Mouse (Mus musculus) kidney, postnatal 0 days (tissue): ENCODE measurements around the gene Ptprm. TPM values are rescaled to one million over a fixed set of nuclear protein-coding genes. Genes with fewer than 3 reads are reported as not detected.

ENCODE experiments used
- ATAC-seq: fragments of 200-750 bp; cut with Nextera tagmentation; replicated peaks from 2 replicates; pipeline ENCODE4 v1.8.0; 2017; ENCODE audit warnings: low read depth, moderate number of reproducible peaks, moderate TSS enrichment, moderate library complexity; ENCODE audit not compliant: low FRiP score
- DNase-seq: peaks from one replicate; pipeline ENCODE4 v3.0.0-alpha.2; 2016; ENCODE audit warnings: low spot score
- H3K27ac ChIP-seq: fragments of 300-500 bp; sonication (generic); 2 replicates; pipeline ENCODE4 v1.5.1; 2014; ENCODE audit warnings: mild to moderate bottlenecking
- H3K27me3 ChIP-seq: fragments of 300-500 bp; sonication (generic); 2 replicates; pipeline ENCODE4 v1.6.1; 2014; ENCODE audit warnings: low read length, mixed read lengths; ENCODE audit not compliant: insufficient read depth
- H3K36me3 ChIP-seq: fragments of 300-500 bp; sonication (generic); 2 replicates; pipeline ENCODE4 v1.6.1; 2014; ENCODE audit warnings: low read length, mixed read lengths; ENCODE audit not compliant: insufficient read depth
- H3K4me1 ChIP-seq: fragments of 300-500 bp; sonication (generic); replicated peaks from 2 replicates; pipeline ENCODE4 v1.6.1; 2014; ENCODE audit warnings: antibody characterized with exemption, low read length, mixed read lengths; ENCODE audit not compliant: insufficient read depth
- H3K4me2 ChIP-seq: fragments of 300-500 bp; sonication (generic); 2 replicates; pipeline ENCODE4 v1.6.1; 2014; ENCODE audit warnings: mild to moderate bottlenecking, low read length, moderate library complexity, mixed read lengths
- H3K4me3 ChIP-seq: fragments of 300-500 bp; sonication (generic); replicated peaks from 2 replicates; pipeline ENCODE4 v1.5.1; 2014; ENCODE audit warnings: low read depth, low read length
- H3K9ac ChIP-seq: fragments of 300-500 bp; sonication (generic); 2 replicates; pipeline ENCODE4 v1.6.1; 2014; ENCODE audit warnings: low read depth, low read length
- H3K9me3 ChIP-seq: fragments of 300-500 bp; sonication (generic); replicated peaks from 2 replicates; pipeline ENCODE4 v1.6.1; 2016; ENCODE audit warnings: low read length, inconsistent platforms, mixed read lengths
- CTCF ChIP-seq: IDR thresholded peaks from 2 replicates; pipeline ENCODE4 v1.5.1; 2016; ENCODE audit warnings: antibody characterized with exemption, low read depth, mild to moderate bottlenecking, moderate library complexity
- WGBS: fragments of 180-500 bp; shearing (Covaris S2); extraction: QIAGEN DNeasy Blood & Tissue Kit; methylation state at CpG from one replicate; pipeline ENCODE4 v1.1.7; 2014; 5-methylcytosine and 5-hydroxymethylcytosine counted together
- polyA plus RNA-seq: library from polyadenylated mRNA; unstranded; fragments of >200 nt; fragmentation: Nextera tagmentation; extraction: Ambion mirVana; gene quantifications from 2 replicates; pipeline ENCODE4 v1.2.1, GENCODE M21; 2015

Ptprm gene
- polyA plus RNA-seq, 1 experiment from 2014 or later: 13.7 TPM

- no peak for ATAC-seq
- Histone ChIP-seq H3K36me3 (no peaks in the 10 kb centered on the region), H3K27ac (no peak overlapping the region), H3K4me2 (no peak overlapping the region), H3K4me1 (no peaks in the 10 kb centered on the region), H3K4me3 (no peak overlapping the region), H3K27me3 (no peaks in the 10 kb centered on the region), H3K9me3 (no peaks in the 10 kb centered on the region), H3K9ac (no peak overlapping the region)
- WGBS: 72% methylated on average over 11 of the region's 11 CpGs
- DNase-seq: no peak
- TF ChIP-seq CTCF: no peak
Observed at GRCm38 (mm10) chr17:67052624-67053314, 301.5 kb downstream of the Ptprm start.

- Histone ChIP-seq H3K27ac (no peak overlapping the region), H3K4me2 (no peak overlapping the region), H3K27me3 (no peaks in the 10 kb centered on the region), H3K4me1 (no peaks in the 10 kb centered on the region), H3K4me3 (no peak overlapping the region), H3K9ac (no peak overlapping the region), H3K9me3 (no peaks in the 10 kb centered on the region), H3K36me3 (no peaks in the 10 kb centered on the region)
- DNase-seq (no peak), ATAC-seq (no peak)
- WGBS: 76% methylated on average over 4 of the region's 4 CpGs
- no peak for TF ChIP-seq CTCF
Observed at GRCm38 (mm10) chr17:67047697-67048096, 306.6 kb downstream of the Ptprm start.

- Histone ChIP-seq H3K9me3 (no peaks in the 10 kb centered on the region), H3K4me2 (no peak overlapping the region), H3K9ac (no peak overlapping the region), H3K4me1 (no peaks in the 10 kb centered on the region), H3K4me3 (no peak overlapping the region), H3K27ac (no peak overlapping the region), H3K36me3 (0 out of 2 replicates have a peak, but pooled peaks cover 4% of the 10 kb centered on the region), H3K27me3 (no peaks in the 10 kb centered on the region)
- ATAC-seq (no peak), DNase-seq (no peak)
- TF ChIP-seq CTCF: no peak
- WGBS: 72% methylated on average over 6 of the region's 6 CpGs
Observed at GRCm38 (mm10) chr17:67038558-67038957, 315.7 kb downstream of the Ptprm start.

GRCm38 (mm10) chr17:67033547-67033946, 320.7 kb downstream of the Ptprm start:
- no peak overlapping the region for H3K4me2 ChIP-seq
- H3K36me3 ChIP-seq: 0 out of 2 replicates have a peak, but pooled peaks cover 4% of the 10 kb centered on the region
- no peak overlapping the region for H3K27ac ChIP-seq
- TF ChIP-seq CTCF: no peak
- 82% methylated on average over 3 of the region's 3 CpGs for WGBS
- H3K27me3 ChIP-seq: no peaks in the 10 kb centered on the region
- H3K4me1 ChIP-seq: peaks cover 4% of the 10 kb centered on the region; the same call in 1 of the 2 replicates
- H3K4me3 ChIP-seq: no peak overlapping the region
- no peak overlapping the region for H3K9ac ChIP-seq
- ATAC-seq: no peak
- no peak for DNase-seq
- H3K9me3 ChIP-seq: no peaks in the 10 kb centered on the region

GRCm38 (mm10) chr17:67032021-67032420, 322.2 kb downstream of the Ptprm start:
- Histone ChIP-seq H3K36me3 (0 out of 2 replicates have a peak, but pooled peaks cover under 1% of the 10 kb centered on the region), H3K4me3 (no peak overlapping the region), H3K9me3 (no peaks in the 10 kb centered on the region), H3K4me2 (no peak overlapping the region), H3K27me3 (no peaks in the 10 kb centered on the region), H3K27ac (no peak overlapping the region), H3K9ac (no peak overlapping the region), H3K4me1 (peaks cover 4% of the 10 kb centered on the region; the same call in 1 of the 2 replicates)
- no peak for TF ChIP-seq CTCF
- DNase-seq (no peak), ATAC-seq (no peak)
- WGBS: 83% methylated on average over 6 of the region's 6 CpGs

GRCm38 (mm10) chr17:67031341-67031740, 322.9 kb downstream of the Ptprm start:
- no peak for TF ChIP-seq CTCF
- H3K4me2 ChIP-seq: no peak overlapping the region
- H3K9me3 ChIP-seq: no peaks in the 10 kb centered on the region
- ATAC-seq (no peak), DNase-seq (no peak)
- H3K27ac ChIP-seq: no peak overlapping the region
- H3K9ac ChIP-seq: no peak overlapping the region
- H3K27me3 ChIP-seq: no peaks in the 10 kb centered on the region
- no peaks in the 10 kb centered on the region for H3K36me3 ChIP-seq
- H3K4me1 ChIP-seq: peaks cover 4% of the 10 kb centered on the region; the same call in 1 of the 2 replicates
- 72% methylated on average over 4 of the region's 4 CpGs for WGBS
- no peak overlapping the region for H3K4me3 ChIP-seq

GRCm38 (mm10) chr17:67027274-67027673, 327.0 kb downstream of the Ptprm start:
- ATAC-seq: no peak
- WGBS: 89% methylated on average over 9 of the region's 9 CpGs

More at GRCm38 (mm10) chr17:67027274-67027673, 327.0 kb downstream of the Ptprm start:
- Histone ChIP-seq H3K27me3 (no peaks in the 10 kb centered on the region), H3K4me2 (no peak overlapping the region), H3K36me3 (no peaks in the 10 kb centered on the region), H3K4me1 (no peaks in the 10 kb centered on the region), H3K9ac (no peak overlapping the region), H3K27ac (no peak overlapping the region), H3K9me3 (no peaks in the 10 kb centered on the region), H3K4me3 (no peak overlapping the region)
- no peak for DNase-seq
- TF ChIP-seq CTCF: no peak
